Mouse (Mus musculus): ENCODE measurements around the gene Ndrg3. TPM values are rescaled to one million over a fixed set of nuclear protein-coding genes. Genes with fewer than 3 reads are reported as not detected.

The Ndrg3 gene
- total and polyA plus RNA-seq, 3 experiments: 16.6 to 27.5 (median 21.8) TPM

DNA sequence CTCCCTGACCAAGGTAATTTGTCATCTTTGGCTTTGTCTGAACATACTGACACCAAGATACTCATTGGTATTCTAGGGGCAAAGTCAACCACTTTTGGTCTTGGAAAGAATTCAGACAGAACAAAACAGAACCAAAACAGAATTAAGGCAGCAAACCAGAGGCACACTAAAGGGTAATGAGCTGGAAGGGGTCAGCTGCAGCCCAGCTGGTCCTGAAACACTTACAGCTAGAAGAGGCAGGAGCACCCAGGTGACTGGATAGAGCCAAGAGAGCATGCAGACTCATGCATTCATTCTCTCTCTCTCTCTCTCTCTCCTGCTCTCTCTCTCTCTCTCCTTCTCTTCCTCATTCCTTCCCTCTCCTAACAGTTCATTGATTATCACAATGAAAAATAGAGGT lies 15.1 kb downstream of the Ndrg3 start:
- Histone ChIP-seq H3K79me2 (replicated peaks; ENCODE audit: control insufficient read depth, extremely low read depth, insufficient read depth, poor library complexity, severe bottlenecking) (no peaks in the 10 kb centered on the region), H3K4me3 (replicated peaks in 1 of 3; ENCODE audit: low read depth in 2 of 3, low read length in 2 of 3, poor library complexity in 1 of 3) (no peak overlapping the region), H3K36me3 (replicated peaks in 1 of 2; ENCODE audit: control insufficient read depth in 1 of 2, insufficient read depth in 1 of 2, low read length in 1 of 2) (peaks cover 0 to 22% of the 10 kb centered on the region in 2 experiments), H3K4me2 (ENCODE audit: insufficient read depth, low read depth, poor library complexity, severe bottlenecking) (no peak overlapping the region), H3K27ac (ENCODE audit: insufficient read depth, low read depth) (no peak overlapping the region), H3K9ac (ENCODE audit: insufficient read depth, low read depth) (no peak overlapping the region), H3K9me3 (replicated peaks; ENCODE audit: low read length) (no peaks in the 10 kb centered on the region), H3K27me3 (replicated peaks) (no peaks in the 10 kb centered on the region), H3K4me1 (ENCODE audit: control insufficient read depth in 1 of 2, insufficient read depth in 2 of 2) (peaks cover 0 to 12% of the 10 kb centered on the region in 2 experiments; a peak in 2 of 4 replicates)
- DNase-seq (ENCODE audit: extremely low read depth): no peak
- no peak for TF ChIP-seq ZKSCAN1 (IDR thresholded peaks at IDR 0.05; ENCODE audit: borderline replicate concordance, low read depth, low read length)
- TF ChIP-seq ELF1 (IDR thresholded peaks at IDR 0.05; ENCODE audit: low read depth, low read length): no peak
- no peak for TF ChIP-seq PAX5 (IDR thresholded peaks at IDR 0.05; ENCODE audit: low read length)
- no peak for TF ChIP-seq MEF2A (IDR thresholded peaks at IDR 0.05; ENCODE audit: borderline replicate concordance, low read depth, low read length)
- TF ChIP-seq HCFC1 (IDR thresholded peaks at IDR 0.05; ENCODE audit: low read depth, low read length): no peak
- no peak for TF ChIP-seq BHLHE40 (IDR thresholded peaks at IDR 0.05; ENCODE audit: low read depth, low read length)
- no peak for TF ChIP-seq TBP (conservative IDR thresholded peaks at IDR 0.05; ENCODE audit: low read depth, low read length)
- no peak for TF ChIP-seq GABPA (IDR thresholded peaks at IDR 0.05; ENCODE audit: insufficient replicate concordance, low read depth, low read length)
- in situ Hi-C loops (cut with MboI; ENCODE audit: low pct_ligation_motif_present, low pct_unique_long_range_greater_than_20kb, low sequenced_read_pairs) (no loop called here), dilution Hi-C loops (cut with MboI; ENCODE audit: extremely low pct_ligation_motif_present, extremely low pct_unique_long_range_greater_than_20kb, low sequenced_read_pairs) (no loop called here)

- H3K4me2 ChIP-seq (ENCODE audit: insufficient read depth, low read depth, poor library complexity, severe bottlenecking): no peak overlapping the region
- no peak for DNase-seq (ENCODE audit: extremely low read depth)
- no peaks in the 10 kb centered on the region for H3K9me3 ChIP-seq (replicated peaks; ENCODE audit: low read length)
- peaks cover 2 to 21% of the 10 kb centered on the region in 2 experiments for H3K36me3 ChIP-seq (replicated peaks in 1 of 2; ENCODE audit: control insufficient read depth in 1 of 2, insufficient read depth in 1 of 2, low read length in 1 of 2)
- H3K4me1 ChIP-seq (ENCODE audit: control insufficient read depth in 1 of 2, insufficient read depth in 2 of 2): peaks cover 0 to 12% of the 10 kb centered on the region in 2 experiments; a peak in 2 of 4 replicates
- dilution Hi-C loops (cut with MboI; ENCODE audit: extremely low pct_ligation_motif_present, extremely low pct_unique_long_range_greater_than_20kb, low sequenced_read_pairs): no loop called here
- TF ChIP-seq MAX (IDR thresholded peaks at IDR 0.05; ENCODE audit: low read length) (no peak), PAX5 (IDR thresholded peaks at IDR 0.05; ENCODE audit: low read length) (no peak), POLR2AphosphoS2 (IDR thresholded peaks at IDR 0.05; ENCODE audit: low read depth, low read length) (no peak), TBP (conservative IDR thresholded peaks at IDR 0.05; ENCODE audit: low read depth, low read length) (no peak), MAFK (IDR thresholded peaks at IDR 0.05; ENCODE audit: insufficient replicate concordance, low read length) (no peak), CHD2 (IDR thresholded peaks at IDR 0.05; ENCODE audit: low read length) (no peak), KAT2A (IDR thresholded peaks at IDR 0.05; ENCODE audit: insufficient replicate concordance, low read length) (no peak), MEF2A (IDR thresholded peaks at IDR 0.05; ENCODE audit: borderline replicate concordance, low read depth, low read length) (no peak), TCF12 (IDR thresholded peaks at IDR 0.05; ENCODE audit: low read depth, low read length) (no peak), ZKSCAN1 (IDR thresholded peaks at IDR 0.05; ENCODE audit: borderline replicate concordance, low read depth, low read length) (no peak), JUND (conservative IDR thresholded peaks at IDR 0.05; ENCODE audit: low read depth, low read length) (no peak)
- no peaks in the 10 kb centered on the region for H3K79me2 ChIP-seq (replicated peaks; ENCODE audit: control insufficient read depth, extremely low read depth, insufficient read depth, poor library complexity, severe bottlenecking)
- no peak overlapping the region for H3K9ac ChIP-seq (ENCODE audit: insufficient read depth, low read depth)
- no peak overlapping the region for H3K27ac ChIP-seq (ENCODE audit: insufficient read depth, low read depth)
- H3K4me3 ChIP-seq (replicated peaks in 1 of 3; ENCODE audit: low read depth in 2 of 3, low read length in 2 of 3, poor library complexity in 1 of 3): no peak overlapping the region
- in situ Hi-C loops (cut with MboI; ENCODE audit: low pct_ligation_motif_present, low pct_unique_long_range_greater_than_20kb, low sequenced_read_pairs): no loop called here
- no peaks in the 10 kb centered on the region for H3K27me3 ChIP-seq (replicated peaks)
Observed at GRCm38 (mm10) chr2:156974967-156975366, 16.9 kb downstream of the Ndrg3 start.
